Mouse (Mus musculus): ENCODE measurements at regions not wholly inside any gene's neighbourhood (a gene's known extent, or its start where the extent isn't known, plus 50 kb on each side); places are given as distances from the start of the nearest gene placed in this dataset.

GRCm38 (mm10) chr13:37560387-37560786 lies 215.4 kb downstream of the Ly86 start:
- Histone ChIP-seq H3K27me3 (ENCODE audit: insufficient read depth, low read length) (no peaks in the 10 kb centered on the region), H3K4me3 (ENCODE audit: low read depth, low read length) (no peak overlapping the region), H3K9me3 (ENCODE audit: low read length) (no peaks in the 10 kb centered on the region), H3K4me1 (ENCODE audit: insufficient read depth, low read length) (no peaks in the 10 kb centered on the region), H3K36me3 (ENCODE audit: insufficient read depth, low read length) (no peaks in the 10 kb centered on the region), H3K27ac (ENCODE audit: low read depth, low read length) (no peak overlapping the region), H3K9ac (replicated peaks; ENCODE audit: low read length, poor library complexity, severe bottlenecking) (no peak overlapping the region), H3K4me2 (ENCODE audit: low read depth, low read length, poor library complexity, severe bottlenecking) (no peak overlapping the region)
- ATAC-seq (ENCODE audit: low FRiP score) (no peak), DNase-seq (ENCODE audit: low spot score) (peak; percentile 58)
- no peak for TF ChIP-seq CTCF (IDR thresholded peaks at IDR 0.05)
- 42% methylated on average over 9 of the region's 9 CpGs for WGBS

GRCm38 (mm10) chr13:37560800-37561199 lies 215.8 kb downstream of the Ly86 start:
- H3K9me3 ChIP-seq (ENCODE audit: low read length): no peaks in the 10 kb centered on the region
- H3K4me2 ChIP-seq (ENCODE audit: low read depth, low read length, poor library complexity, severe bottlenecking): no peak overlapping the region
- H3K9ac ChIP-seq (replicated peaks; ENCODE audit: low read length, poor library complexity, severe bottlenecking): no peak overlapping the region
- no peak for TF ChIP-seq CTCF (IDR thresholded peaks at IDR 0.05)
- no peak overlapping the region for H3K27ac ChIP-seq (ENCODE audit: low read depth, low read length)
- ATAC-seq (ENCODE audit: low FRiP score): no peak
- H3K4me1 ChIP-seq (ENCODE audit: insufficient read depth, low read length): no peaks in the 10 kb centered on the region
- 54% methylated on average over 3 of the region's 3 CpGs for WGBS
- H3K4me3 ChIP-seq (ENCODE audit: low read depth, low read length): no peak overlapping the region
- no peaks in the 10 kb centered on the region for H3K36me3 ChIP-seq (ENCODE audit: insufficient read depth, low read length)
- DNase-seq (ENCODE audit: low spot score): no peak
- no peaks in the 10 kb centered on the region for H3K27me3 ChIP-seq (ENCODE audit: insufficient read depth, low read length)

- WGBS: 55% methylated on average over 2 of the region's 2 CpGs
- ATAC-seq (ENCODE audit: low FRiP score): no peak
These were observed 216.4 kb downstream of the Ly86 start for GRCm38 (mm10) chr13:37561437-37561836.

GRCm38 (mm10) chr13:37562141-37562540 lies 216.1 kb upstream of the Rreb1 start:
- no peak for DNase-seq (ENCODE audit: low spot score)
- TF ChIP-seq CTCF (IDR thresholded peaks at IDR 0.05): no peak
- Histone ChIP-seq H3K4me1 (ENCODE audit: insufficient read depth, low read length) (no peaks in the 10 kb centered on the region), H3K4me3 (ENCODE audit: low read depth, low read length) (no peak overlapping the region), H3K9me3 (ENCODE audit: low read length) (no peaks in the 10 kb centered on the region), H3K27me3 (ENCODE audit: insufficient read depth, low read length) (no peaks in the 10 kb centered on the region), H3K9ac (replicated peaks; ENCODE audit: low read length, poor library complexity, severe bottlenecking) (no peak overlapping the region), H3K36me3 (ENCODE audit: insufficient read depth, low read length) (no peaks in the 10 kb centered on the region), H3K4me2 (ENCODE audit: low read depth, low read length, poor library complexity, severe bottlenecking) (no peak overlapping the region), H3K27ac (ENCODE audit: low read depth, low read length) (no peak overlapping the region)
- 53% methylated on average over 9 of the region's 9 CpGs for WGBS
- ATAC-seq (ENCODE audit: low FRiP score): no peak

More at GRCm38 (mm10) chr13:37561437-37561836, 216.4 kb downstream of the Ly86 start:
- Histone ChIP-seq H3K9me3 (ENCODE audit: low read length) (no peaks in the 10 kb centered on the region), H3K4me3 (ENCODE audit: low read depth, low read length) (no peak overlapping the region), H3K9ac (replicated peaks; ENCODE audit: low read length, poor library complexity, severe bottlenecking) (no peak overlapping the region), H3K36me3 (ENCODE audit: insufficient read depth, low read length) (no peaks in the 10 kb centered on the region), H3K4me2 (ENCODE audit: low read depth, low read length, poor library complexity, severe bottlenecking) (no peak overlapping the region), H3K27me3 (ENCODE audit: insufficient read depth, low read length) (no peaks in the 10 kb centered on the region), H3K27ac (ENCODE audit: low read depth, low read length) (no peak overlapping the region), H3K4me1 (ENCODE audit: insufficient read depth, low read length) (no peaks in the 10 kb centered on the region)
- no peak for DNase-seq (ENCODE audit: low spot score)
- TF ChIP-seq CTCF (IDR thresholded peaks at IDR 0.05): no peak

- TF ChIP-seq CTCF (IDR thresholded peaks at IDR 0.05): no peak
- Histone ChIP-seq H3K27me3 (ENCODE audit: insufficient read depth, low read length) (no peaks in the 10 kb centered on the region), H3K9ac (replicated peaks; ENCODE audit: low read length, poor library complexity, severe bottlenecking) (no peak overlapping the region), H3K27ac (ENCODE audit: low read depth, low read length) (no peak overlapping the region), H3K36me3 (ENCODE audit: insufficient read depth, low read length) (no peaks in the 10 kb centered on the region), H3K4me2 (ENCODE audit: low read depth, low read length, poor library complexity, severe bottlenecking) (no peak overlapping the region), H3K4me1 (ENCODE audit: insufficient read depth, low read length) (no peaks in the 10 kb centered on the region), H3K4me3 (ENCODE audit: low read depth, low read length) (no peak overlapping the region), H3K9me3 (ENCODE audit: low read length) (no peaks in the 10 kb centered on the region)
- no peak for DNase-seq (ENCODE audit: low spot score)
- ATAC-seq (ENCODE audit: low FRiP score): no peak
- WGBS: 29% methylated on average over 5 of the region's 5 CpGs
These were observed 215.5 kb upstream of the Rreb1 start for GRCm38 (mm10) chr13:37562652-37563051.

GRCm38 (mm10) chr13:37569051-37569450 lies 209.1 kb upstream of the Rreb1 start:
- ATAC-seq (ENCODE audit: low FRiP score) (no peak), DNase-seq (ENCODE audit: low spot score) (no peak)
- no peak overlapping the region for H3K4me2 ChIP-seq (ENCODE audit: low read depth, low read length, poor library complexity, severe bottlenecking)
- no peaks in the 10 kb centered on the region for H3K36me3 ChIP-seq (ENCODE audit: insufficient read depth, low read length)
- H3K9me3 ChIP-seq (ENCODE audit: low read length): no peaks in the 10 kb centered on the region
- no peak for TF ChIP-seq CTCF (IDR thresholded peaks at IDR 0.05)
- no peak overlapping the region for H3K9ac ChIP-seq (replicated peaks; ENCODE audit: low read length, poor library complexity, severe bottlenecking)
- WGBS: 73% methylated on average over 3 of the region's 3 CpGs
- H3K4me1 ChIP-seq (ENCODE audit: insufficient read depth, low read length): no peaks in the 10 kb centered on the region
- no peaks in the 10 kb centered on the region for H3K27me3 ChIP-seq (ENCODE audit: insufficient read depth, low read length)
- H3K27ac ChIP-seq (ENCODE audit: low read depth, low read length): no peak overlapping the region
- H3K4me3 ChIP-seq (ENCODE audit: low read depth, low read length): no peak overlapping the region
